Mouse (Mus musculus) heart, embryonic 14.5 days (tissue): ENCODE data around the gene Tubgcp4. TPM values are rescaled to one million over a fixed set of nuclear protein-coding genes. Genes with fewer than 3 reads are reported as not detected.

Source experiments
- ATAC-seq: fragments of 200-750 bp; cut with Nextera tagmentation; 2 replicates; pipeline ENCODE4 v1.8.0; 2017; ENCODE audit warnings: low read depth, moderate TSS enrichment; ENCODE audit not compliant: insufficient number of reproducible peaks, insufficient read depth, low FRiP score
- H3K27ac ChIP-seq, 2 experiments: fragments of 200-500 bp in 1 of 2; fragments of 300-500 bp in 1 of 2; sonication (generic) in 1 of 2; replicated peaks in 1 of 2; 2 replicates each; pipeline ENCODE4 v1.5.1; 2012 to 2014; ENCODE audit warnings: low read depth in 2 of 2, low read length in 2 of 2, control low read depth in 1 of 2, mild to moderate bottlenecking in 1 of 2, mixed read lengths in 1 of 2; ENCODE audit not compliant: control insufficient read depth in 1 of 2, insufficient read depth in 1 of 2
- H3K27me3 ChIP-seq: fragments of 300-500 bp; sonication (generic); 2 replicates; pipeline ENCODE4 v1.6.1; 2014; ENCODE audit warnings: mild to moderate bottlenecking, low read length, control low read depth; ENCODE audit not compliant: control insufficient read depth, insufficient read depth
- H3K36me3 ChIP-seq: fragments of 300-500 bp; sonication (generic); 2 replicates; pipeline ENCODE4 v1.6.1; 2014; ENCODE audit warnings: mild to moderate bottlenecking, control low read depth, low read length, mixed read lengths; ENCODE audit not compliant: control insufficient read depth, insufficient read depth
- H3K4me1 ChIP-seq, 2 experiments: fragments of 200-500 bp in 1 of 2; fragments of 300-500 bp in 1 of 2; sonication (generic) in 1 of 2; 2 replicates each; pipeline ENCODE4 v1.6.1; 2012 to 2014; ENCODE audit warnings: low read length in 2 of 2, control low read depth in 1 of 2, mixed read lengths in 1 of 2; ENCODE audit not compliant: control insufficient read depth in 2 of 2, insufficient read depth in 2 of 2
- H3K4me2 ChIP-seq: fragments of 300-500 bp; sonication (generic); 2 replicates; pipeline ENCODE4 v1.6.1; 2014; ENCODE audit warnings: mild to moderate bottlenecking, low read length
- H3K4me3 ChIP-seq, 2 experiments: fragments of 200-500 bp in 1 of 2; fragments of 300-500 bp in 1 of 2; sonication (generic) in 1 of 2; 2 replicates each; pipeline ENCODE4 v1.5.1; 2012 to 2014; ENCODE audit warnings: low read length in 2 of 2, mild to moderate bottlenecking in 2 of 2, control low read depth in 1 of 2, low read depth in 1 of 2, moderate library complexity in 1 of 2; ENCODE audit not compliant: control insufficient read depth in 1 of 2, insufficient read depth in 1 of 2
- H3K9ac ChIP-seq: fragments of 300-500 bp; sonication (generic); 2 replicates; pipeline ENCODE4 v1.6.1; 2014; ENCODE audit warnings: mild to moderate bottlenecking, low read length
- H3K9me3 ChIP-seq: fragments of 300-500 bp; sonication (generic); 2 replicates; pipeline ENCODE4 v1.6.1; 2016; ENCODE audit warnings: low read length, control low read depth; ENCODE audit not compliant: control insufficient read depth
- WGBS: fragments of 180-500 bp; shearing (Covaris S2); extraction: QIAGEN DNeasy Blood & Tissue Kit; methylation state at CpG from one replicate; pipeline ENCODE4 v1.1.7; 2014; 5-methylcytosine and 5-hydroxymethylcytosine counted together
- polyA plus RNA-seq: library from polyadenylated mRNA; unstranded; fragments of >200 nt; fragmentation: Nextera tagmentation; extraction: Ambion mirVana; gene quantifications from 2 replicates; pipeline ENCODE4 v1.2.1, GENCODE M21; 2014

The Tubgcp4 gene
- polyA plus RNA-seq, 1 experiment from 2014 or later: 33.5 TPM

GRCm38 (mm10) chr2:121244099-121244498, 73.6 kb downstream of the Tubgcp4 start:
- no peaks in the 10 kb centered on the region; a peak in 1 of 4 replicates for H3K4me1 ChIP-seq
- peaks cover 82% of the 10 kb centered on the region for H3K36me3 ChIP-seq
- no peaks in the 10 kb centered on the region for H3K9me3 ChIP-seq
- 82% methylated on average over 5 of the region's 5 CpGs for WGBS
- H3K4me3 ChIP-seq: no peak overlapping the region
- no peak for ATAC-seq
- H3K27me3 ChIP-seq: no peaks in the 10 kb centered on the region
- no peak overlapping the region for H3K4me2 ChIP-seq
- no peak overlapping the region for H3K27ac ChIP-seq
- no peak overlapping the region for H3K9ac ChIP-seq

Other genes with a start within 250 kb of the Tubgcp4 start
- 19.7 and 24.4 TPM in 2 replicates for gene Ubr1, start 199.9 kb upstream of the Tubgcp4 start, polyA plus RNA-seq
- gene Tmem62, start 193.6 kb upstream of the Tubgcp4 start, polyA plus RNA-seq: 2.1 and 3.9 TPM in 2 replicates
- 43.7 and 46.9 TPM in 2 replicates for gene Ccndbp1, start 162.3 kb upstream of the Tubgcp4 start, polyA plus RNA-seq
- gene Epb42, start 133.6 kb upstream of the Tubgcp4 start, polyA plus RNA-seq: 1.1 and 2.2 TPM in 2 replicates
- 0.11 TPM in 1 of 2 replicates, not detected in the other for gene Tgm5, start 84.8 kb upstream of the Tubgcp4 start, polyA plus RNA-seq
- not detected in 2 replicates for gene Tgm7, start 60.9 kb upstream of the Tubgcp4 start, polyA plus RNA-seq
- 14.7 and 15.6 TPM in 2 replicates for gene Adal, start 30.2 kb upstream of the Tubgcp4 start, polyA plus RNA-seq
- gene Lcmt2, start 30.0 kb upstream of the Tubgcp4 start, polyA plus RNA-seq: 16.9 TPM in 2 replicates
- gene Zscan29, start 471 bp downstream of the Tubgcp4 start, polyA plus RNA-seq: 6.2 and 6.4 TPM in 2 replicates
- gene Trp53bp1, start 100.8 kb downstream of the Tubgcp4 start, polyA plus RNA-seq: 44.1 and 47.5 TPM in 2 replicates
- gene Map1a, start 118.9 kb downstream of the Tubgcp4 start, polyA plus RNA-seq: 7.3 and 7.7 TPM in 2 replicates
- gene Ppip5k1, start 184.7 kb downstream of the Tubgcp4 start, polyA plus RNA-seq: 12.8 and 16.0 TPM in 2 replicates
- 0.42 and 0.72 TPM in 2 replicates for gene Ckmt1, start 187.1 kb downstream of the Tubgcp4 start, polyA plus RNA-seq
- not detected in 2 replicates for gene Strc, start 216.5 kb downstream of the Tubgcp4 start, polyA plus RNA-seq
- gene Pdia3, start 243.1 kb downstream of the Tubgcp4 start, polyA plus RNA-seq: 339 and 411 TPM in 2 replicates
- 3.1 and 3.4 TPM in 2 replicates for gene Catsper2, start 243.1 kb downstream of the Tubgcp4 start, polyA plus RNA-seq